Comparison of ENCODE assay signal across 26 mouse cellular contexts in genomic region chr9:21806363-21806762, GRCm38 (mm10). TPM values are rescaled to one million over a fixed set of nuclear protein-coding genes. Genes with fewer than 3 reads are reported as not detected.
DNase-seq lines count a peak whose midpoint lies in the region; ATAC-seq and TF ChIP-seq lines count a peak whose summit lies in the region.
"Had no signal": no experiment of that assay in that cellular context is flagged by ENCODE, and none has a peak within 500 bp of the region (broad histone marks: within the 10 kb centered on the region; RNA-seq: fewer than 3 reads in every experiment).

No protein-coding gene starts in this region.

- TF ChIP-seq CTCF in forebrain, postnatal 0 days (IDR thresholded peaks at IDR 0.05; ENCODE audit: low read depth): no peak

- no peak overlapping the region for H3K9ac ChIP-seq in heart, embryonic 13.5 days
- no peak overlapping the region for H3K9ac ChIP-seq in liver, embryonic 12.5 days
- H3K9ac ChIP-seq in liver, embryonic 16.5 days (ENCODE audit: low read depth, low read length): no peak overlapping the region
- H3K9ac ChIP-seq in forebrain, postnatal 0 days: no peak overlapping the region
- H3K9ac ChIP-seq: embryonic facial prominence, embryonic 15.5 days; hindbrain, embryonic 12.5 days had no signal

- peak overlapping the region; percentile 3; the same call in 1 of the 2 replicates for H3K27ac ChIP-seq in heart, embryonic 13.5 days (replicated peaks)
- H3K27ac ChIP-seq in liver, embryonic 12.5 days: peak overlapping the region; percentile 66
- peak overlapping the region; percentile 80 for H3K27ac ChIP-seq in liver, embryonic 16.5 days (ENCODE audit: low read length)
- no peak overlapping the region for H3K27ac ChIP-seq in forebrain, postnatal 0 days (ENCODE audit: low read depth, low read length)
- H3K27ac ChIP-seq: embryonic facial prominence, embryonic 15.5 days; forebrain, embryonic 10.5 days; hindbrain, embryonic 12.5 days had no signal

- no peak overlapping the region for H3K4me2 ChIP-seq in heart, embryonic 13.5 days
- H3K4me2 ChIP-seq in liver, embryonic 12.5 days: no peak overlapping the region
- H3K4me2 ChIP-seq in liver, embryonic 16.5 days (ENCODE audit: low read depth, low read length): no peak overlapping the region
- H3K4me2 ChIP-seq in forebrain, postnatal 0 days (ENCODE audit: low read depth): no peak overlapping the region
- H3K4me2 ChIP-seq: embryonic facial prominence, embryonic 15.5 days; hindbrain, embryonic 12.5 days had no signal

- H3K4me1 ChIP-seq in heart, embryonic 13.5 days: peaks cover 11% of the 10 kb centered on the region
- peaks cover 23% of the 10 kb centered on the region for H3K4me1 ChIP-seq in liver, embryonic 12.5 days
- peaks cover 4% of the 10 kb centered on the region; the same call in 1 of the 2 replicates for H3K4me1 ChIP-seq in liver, embryonic 16.5 days (ENCODE audit: control insufficient read depth, low read depth, low read length)
- H3K4me1 ChIP-seq in forebrain, postnatal 0 days (ENCODE audit: insufficient read depth): peaks cover 3% of the 10 kb centered on the region; the same call in 1 of the 2 replicates
- H3K4me1 ChIP-seq: hindbrain, embryonic 12.5 days had no signal

- WGBS in heart, embryonic 13.5 days: 58% methylated on average over 3 of the region's 3 CpGs
- 19% methylated on average over 3 of the region's 3 CpGs for WGBS in liver, embryonic 12.5 days (ENCODE audit: insufficient replicate concordance)
- WGBS in liver, embryonic 16.5 days (ENCODE audit: insufficient replicate concordance): 19% methylated on average over 3 of the region's 3 CpGs
- WGBS in forebrain, postnatal 0 days: 68% methylated on average over 3 of the region's 3 CpGs

- H3K4me3 ChIP-seq in heart, embryonic 13.5 days: no peak overlapping the region
- no peak overlapping the region for H3K4me3 ChIP-seq in liver, embryonic 12.5 days
- H3K4me3 ChIP-seq in liver, embryonic 16.5 days (ENCODE audit: low read depth, low read length): no peak overlapping the region
- no peak overlapping the region for H3K4me3 ChIP-seq in forebrain, postnatal 0 days (ENCODE audit: low read depth, low read length)
- H3K4me3 ChIP-seq: embryonic facial prominence, embryonic 15.5 days; erythroblast, embryonic 14.5 days; forebrain, embryonic 10.5 days; hindbrain, embryonic 12.5 days had no signal

- H3K9me3 ChIP-seq in heart, embryonic 13.5 days: no peaks in the 10 kb centered on the region
- H3K9me3 ChIP-seq in liver, embryonic 12.5 days (replicated peaks): no peaks in the 10 kb centered on the region
- no peaks in the 10 kb centered on the region for H3K9me3 ChIP-seq in liver, embryonic 16.5 days (replicated peaks; ENCODE audit: control insufficient read depth, low read length)
- no peaks in the 10 kb centered on the region for H3K9me3 ChIP-seq in forebrain, postnatal 0 days (ENCODE audit: low read length)
- H3K9me3 ChIP-seq: embryonic facial prominence, embryonic 15.5 days; forebrain, embryonic 10.5 days; hindbrain, embryonic 12.5 days had no signal

- no peaks in the 10 kb centered on the region for H3K27me3 ChIP-seq in heart, embryonic 13.5 days (replicated peaks)
- no peaks in the 10 kb centered on the region for H3K27me3 ChIP-seq in liver, embryonic 12.5 days (replicated peaks)
- H3K27me3 ChIP-seq in liver, embryonic 16.5 days (ENCODE audit: control insufficient read depth, insufficient read depth, low read depth, low read length): no peaks in the 10 kb centered on the region
- H3K27me3 ChIP-seq in forebrain, postnatal 0 days (ENCODE audit: insufficient read depth, low read length): no peaks in the 10 kb centered on the region
- H3K27me3 ChIP-seq: embryonic facial prominence, embryonic 15.5 days; hindbrain, embryonic 12.5 days had no signal

- DNase-seq in heart, adult 8-10 months (ENCODE audit: low spot score): no peak
- DNase-seq in gastrocnemius, adult 8-10 months (ENCODE audit: low spot score in 2 of 2): no peak
- no peak for DNase-seq in forebrain, postnatal 0 days
- DNase-seq in natural killer cell, adult 2 months (ENCODE audit: low spot score in 2 of 2): no peak
- DNase-seq: adrenal gland, adult 2 months; adrenal gland, postnatal 36 days; cerebellum, adult 11 months; cerebellum, postnatal 10 days; embryo, embryonic 11 days; gastrocnemius, postnatal 10 days; heart, postnatal 10 days; heart, postnatal 4 days had no signal

- no peak for ATAC-seq in heart, embryonic 13.5 days (ENCODE audit: extremely low read depth, insufficient number of reproducible peaks, low FRiP score, low TSS enrichment)
- ATAC-seq in granulocyte monocyte progenitor cell, adult 5-6 weeks (replicated peaks; ENCODE audit: poor library complexity, severe bottlenecking): peak; percentile 15; the same call in 1 of the 2 replicates
- peak; percentile 64 for ATAC-seq in liver, embryonic 12.5 days
- ATAC-seq in liver, embryonic 16.5 days (ENCODE audit: low read depth): peak; percentile 87
- ATAC-seq in forebrain, postnatal 0 days: no peak
- ATAC-seq: forebrain, embryonic 14.5 days; hindbrain, embryonic 16.5 days; inflammation-experienced regulatory T-cells, adult 6 months had no signal

- H3K36me3 ChIP-seq in heart, embryonic 13.5 days: peaks cover 47% of the 10 kb centered on the region
- H3K36me3 ChIP-seq in liver, embryonic 12.5 days: no peaks in the 10 kb centered on the region
- no peaks in the 10 kb centered on the region for H3K36me3 ChIP-seq in liver, embryonic 16.5 days (ENCODE audit: control insufficient read depth, insufficient read depth)
- H3K36me3 ChIP-seq in forebrain, postnatal 0 days (ENCODE audit: insufficient read depth): no peaks in the 10 kb centered on the region
- H3K36me3 ChIP-seq: forebrain, embryonic 10.5 days had no signal

RNA-seq across cellular contexts. Expression of gene Kank2, which starts 7.8 kb away (rescaled TPM):
- 16.0 and 16.9 TPM in 2 replicates for polyA plus RNA-seq in heart, embryonic 13.5 days (2015; fragmentation: Nextera tagmentation; extraction: Ambion mirVana)
- 10 to 100 TPM; 64.2 to 67.2 (median 65.6) TPM for total RNA-seq in heart, adult 8-10 months (2022)
- total RNA-seq in granulocyte monocyte progenitor cell, adult 5-6 weeks (2014; fragmentation: Nextera tagmentation): 1.5 and 2.1 TPM in 2 replicates
- total RNA-seq in granulocyte monocyte progenitor cell, adult 5-6 weeks (2017): 0.78 and 1.6 TPM in 2 replicates
- polyA plus RNA-seq in liver, embryonic 12.5 days (2016; fragmentation: Nextera tagmentation; extraction: Ambion mirVana): 5.0 and 5.5 TPM in 2 replicates
- polyA plus RNA-seq in liver, embryonic 16.5 days (2015; fragmentation: Nextera tagmentation; extraction: Ambion mirVana): 3.8 and 5.0 TPM in 2 replicates
- 10 to 100 TPM; 13.0 to 15.2 (median 14.2) TPM for total RNA-seq in gastrocnemius, adult 8-10 months (2022)
- total RNA-seq in forebrain, postnatal 0 days (2014; rRNA removed): 8.5 and 12.4 TPM in 2 replicates
- polyA plus RNA-seq in forebrain, postnatal 0 days (2015; fragmentation: Nextera tagmentation; extraction: Ambion mirVana): 2.2 and 2.3 TPM in 2 replicates
- polyA plus RNA-seq: inflammation-experienced regulatory T-cells, adult 6 months had no signal

RNA-seq across cellular contexts. Expression of gene Angptl8, which starts 28.9 kb away (rescaled TPM):
- polyA plus RNA-seq in heart, embryonic 13.5 days (2015; fragmentation: Nextera tagmentation; extraction: Ambion mirVana): 1.6 and 2.3 TPM in 2 replicates
- total RNA-seq in heart, adult 8-10 months (2022): under 1 TPM in 1 of 4 experiments, not detected in 3; 0.38 TPM
- 1.5 and 3.0 TPM in 2 replicates for total RNA-seq in granulocyte monocyte progenitor cell, adult 5-6 weeks (2014; fragmentation: Nextera tagmentation)
- total RNA-seq in granulocyte monocyte progenitor cell, adult 5-6 weeks (2017): 1.4 TPM in 1 of 2 replicates, not detected in the other
- polyA plus RNA-seq in liver, embryonic 12.5 days (2016; fragmentation: Nextera tagmentation; extraction: Ambion mirVana): 13.4 and 14.1 TPM in 2 replicates
- 51.1 and 55.7 TPM in 2 replicates for polyA plus RNA-seq in liver, embryonic 16.5 days (2015; fragmentation: Nextera tagmentation; extraction: Ambion mirVana)
- not detected for total RNA-seq in gastrocnemius, adult 8-10 months (2022)
- not detected in 2 replicates for total RNA-seq in forebrain, postnatal 0 days (2014; rRNA removed)
- polyA plus RNA-seq in forebrain, postnatal 0 days (2015; fragmentation: Nextera tagmentation; extraction: Ambion mirVana): 0.18 TPM in 1 of 2 replicates, not detected in the other
- total RNA-seq: common myeloid progenitor, adult 5-6 weeks; ES-E14; heart, postnatal 4 days had no signal
- polyA plus RNA-seq: embryonic facial prominence, embryonic 11.5 days; forebrain, embryonic 14.5 days; inflammation-experienced regulatory T-cells, adult 6 months had no signal

RNA-seq across cellular contexts. Expression of gene Dock6, which starts 46.1 kb away (rescaled TPM):
- polyA plus RNA-seq in heart, embryonic 13.5 days (2015; fragmentation: Nextera tagmentation; extraction: Ambion mirVana): 48.4 and 50.3 TPM in 2 replicates
- total RNA-seq in heart, adult 8-10 months (2022): 10 to 100 TPM; 27.3 to 35.7 (median 30.7) TPM
- 4.2 TPM in 2 replicates for total RNA-seq in granulocyte monocyte progenitor cell, adult 5-6 weeks (2014; fragmentation: Nextera tagmentation)
- total RNA-seq in granulocyte monocyte progenitor cell, adult 5-6 weeks (2017): 0.52 and 5.6 TPM in 2 replicates
- 8.4 and 8.7 TPM in 2 replicates for polyA plus RNA-seq in liver, embryonic 12.5 days (2016; fragmentation: Nextera tagmentation; extraction: Ambion mirVana)
- polyA plus RNA-seq in liver, embryonic 16.5 days (2015; fragmentation: Nextera tagmentation; extraction: Ambion mirVana): 5.0 and 5.3 TPM in 2 replicates
- 1 to 10 TPM; 4.7 to 8.3 (median 5.2) TPM for total RNA-seq in gastrocnemius, adult 8-10 months (2022)
- total RNA-seq in forebrain, postnatal 0 days (2014; rRNA removed): 6.0 and 15.2 TPM in 2 replicates
- polyA plus RNA-seq in forebrain, postnatal 0 days (2015; fragmentation: Nextera tagmentation; extraction: Ambion mirVana): 5.7 and 8.3 TPM in 2 replicates

RNA-seq across cellular contexts. Expression of gene Spc24, which starts 46.3 kb away (rescaled TPM):
- 84.8 and 96.7 TPM in 2 replicates for polyA plus RNA-seq in heart, embryonic 13.5 days (2015; fragmentation: Nextera tagmentation; extraction: Ambion mirVana)
- 1 to 10 TPM; 5.6 to 8.6 (median 7.7) TPM for total RNA-seq in heart, adult 8-10 months (2022)
- 31.4 and 46.5 TPM in 2 replicates for total RNA-seq in granulocyte monocyte progenitor cell, adult 5-6 weeks (2014; fragmentation: Nextera tagmentation)
- 117 and 138 TPM in 2 replicates for total RNA-seq in granulocyte monocyte progenitor cell, adult 5-6 weeks (2017)
- 112 and 114 TPM in 2 replicates for polyA plus RNA-seq in liver, embryonic 12.5 days (2016; fragmentation: Nextera tagmentation; extraction: Ambion mirVana)
- 68.0 and 75.7 TPM in 2 replicates for polyA plus RNA-seq in liver, embryonic 16.5 days (2015; fragmentation: Nextera tagmentation; extraction: Ambion mirVana)
- 1 to 10 TPM; 1.5 to 3.3 (median 1.7) TPM for total RNA-seq in gastrocnemius, adult 8-10 months (2022)
- 7.7 and 8.2 TPM in 2 replicates for total RNA-seq in forebrain, postnatal 0 days (2014; rRNA removed)
- 13.5 and 14.3 TPM in 2 replicates for polyA plus RNA-seq in forebrain, postnatal 0 days (2015; fragmentation: Nextera tagmentation; extraction: Ambion mirVana)

Comparison
In these comparisons a context has a peak if more than half of its experiments do, and no peak if none do; other contexts are left out.
1. ATAC-seq: peak in granulocyte monocyte progenitor cell, adult 5-6 weeks (single experiment), liver, embryonic 12.5 days (single experiment) and liver, embryonic 16.5 days (single experiment); none in heart, embryonic 13.5 days (single experiment) and forebrain, postnatal 0 days (single experiment).